Mouse (Mus musculus) layer of hippocampus, adult 2 months (tissue): ENCODE data around the gene Sec61b. TPM values are rescaled to one million over a fixed set of nuclear protein-coding genes. Genes with fewer than 3 reads are reported as not detected.
A peak's percentile ranks its signal among the peaks of the same experiment; 100 is the strongest.

Experiments
- DNase-seq, 2 experiments: peaks; one replicate each; pipeline ENCODE4 v3.0.0; 2022; ENCODE audit warnings: low spot score in 2 of 2
- H3K27ac ChIP-seq: fragments of 200-600 bp; 2 replicates; pipeline ENCODE4 v1.8.1; 2022
- H3K4me3 ChIP-seq: fragments of 200-600 bp; 2 replicates; pipeline ENCODE4 v1.8.1; 2022; ENCODE audit warnings: mild to moderate bottlenecking
- CTCF ChIP-seq: fragments of 200-600 bp; conservative IDR thresholded peaks from 2 replicates; pipeline ENCODE4 v1.8.1; 2022; ENCODE audit warnings: antibody characterized with exemption, mild to moderate bottlenecking, moderate library complexity
- long read RNA-seq, 2 experiments: library from polyadenylated mRNA; stranded (forward); transcript quantifications; one replicate each; pipeline ENCODE4 v2.0.0; 2021; ENCODE audit warnings: borderline mapping rate in 2 of 2
- total RNA-seq, 2 experiments: library from RNA; stranded (reverse); gene quantifications; 2 replicates each; pipeline ENCODE4 v1.2.3; 2021

The Sec61b gene
- 10 to 100 TPM; 47.2 to 53.3 TPM for total RNA-seq
- long read RNA-seq, experiment 1, transcript Sec61b-201 (4 exons, 564 nt): major isoform, 26 of 32 reads
- long read RNA-seq, experiment 1, partial matches to known transcripts: 6 of 32 reads
- long read RNA-seq, experiment 1, other reads (novel, unspliced or antisense): 0 of 32 reads
- long read RNA-seq, experiment 2, transcript Sec61b-201 (4 exons, 564 nt): major isoform, 47 of 57 reads
- long read RNA-seq, experiment 2, partial matches to known transcripts: 9 of 57 reads
- long read RNA-seq, experiment 2, other reads (novel, unspliced or antisense): 1 of 57 reads

DNA sequence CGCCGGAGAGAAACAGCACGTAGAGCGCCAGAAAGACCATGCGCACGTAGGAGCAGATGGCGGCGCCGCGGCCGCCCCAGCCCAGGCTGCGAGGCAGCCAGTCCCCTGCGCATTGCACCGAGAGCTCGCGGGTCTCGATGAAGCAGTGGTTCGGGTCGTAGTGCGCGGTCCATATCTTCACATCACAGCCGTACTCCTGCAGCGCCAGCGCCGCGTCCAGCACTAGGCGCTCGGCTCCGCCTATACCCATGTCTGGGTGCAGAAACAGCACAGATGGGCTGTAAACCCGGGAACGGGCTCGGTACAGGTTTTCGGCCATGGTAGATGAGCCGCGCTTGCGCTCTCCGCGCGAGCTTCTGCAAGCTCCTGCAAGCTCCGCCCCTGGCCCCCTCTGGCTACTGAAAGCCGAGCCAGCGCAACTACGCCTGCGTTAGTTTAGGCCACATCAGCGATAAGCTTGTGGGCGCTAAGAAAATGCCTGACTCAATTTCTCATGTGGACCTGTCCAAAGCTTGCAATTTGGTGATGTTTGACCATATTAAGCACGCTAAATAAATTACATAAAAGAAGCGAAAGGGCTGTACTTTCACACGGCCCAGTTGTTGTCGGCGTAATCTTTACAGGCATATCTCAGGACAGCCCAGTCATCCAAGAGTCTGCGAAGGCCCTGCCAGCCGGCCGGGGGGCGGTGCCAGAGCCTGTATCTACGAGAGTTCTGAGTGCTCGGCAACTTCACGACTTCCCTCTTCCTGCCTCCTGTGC is at the start of gene Sec61b, which contains the start of gene Alg2:
Gene Sec61b, plus strand, starts transcription at position 691 of the 762 bp plus-strand sequence.
Gene Alg2, minus strand, starts transcription at position 366 of the 762 bp plus-strand sequence.
- DNase-seq: peak; percentile 96 to 97
- Histone ChIP-seq H3K27ac (peak within 1 kb of the TSS; percentile 97), H3K4me3 (peak within 1 kb of the TSS; percentile 97)
- TF ChIP-seq CTCF: peak; percentile 12; the same call in 1 of the 2 replicates

DNA sequence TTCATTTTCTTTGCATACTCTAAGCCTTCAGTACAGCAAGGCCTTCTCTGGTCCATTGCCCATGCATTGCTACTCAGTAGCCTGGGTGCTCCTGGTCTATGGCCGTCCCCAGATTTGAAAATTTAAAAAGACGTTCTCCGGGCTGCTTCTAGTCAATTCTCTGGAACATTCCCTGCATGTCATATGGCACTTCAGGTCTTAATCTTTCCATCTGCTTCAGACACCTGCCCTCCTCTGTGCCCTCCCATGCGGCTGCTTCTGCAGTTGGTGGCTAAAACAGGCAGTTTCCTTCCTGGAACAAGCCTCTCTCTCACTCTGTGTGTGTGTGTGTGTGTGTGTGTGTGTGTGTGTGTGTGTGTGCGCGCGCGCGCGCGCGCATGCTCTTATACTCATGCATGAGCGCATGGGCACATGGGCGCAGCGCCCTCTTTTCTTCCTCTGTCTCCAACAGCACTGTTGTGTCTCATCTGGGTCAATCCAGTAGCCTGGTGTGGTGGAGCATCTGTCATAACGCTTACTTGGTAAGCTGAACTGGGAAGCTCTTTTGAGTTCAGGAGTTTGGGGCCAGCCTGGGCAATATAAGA is 49.1 kb upstream of the Sec61b start:
- no peak overlapping the region for H3K4me3 ChIP-seq
- no peak for DNase-seq
- H3K27ac ChIP-seq: no peak overlapping the region
- TF ChIP-seq CTCF: no peak

DNA sequence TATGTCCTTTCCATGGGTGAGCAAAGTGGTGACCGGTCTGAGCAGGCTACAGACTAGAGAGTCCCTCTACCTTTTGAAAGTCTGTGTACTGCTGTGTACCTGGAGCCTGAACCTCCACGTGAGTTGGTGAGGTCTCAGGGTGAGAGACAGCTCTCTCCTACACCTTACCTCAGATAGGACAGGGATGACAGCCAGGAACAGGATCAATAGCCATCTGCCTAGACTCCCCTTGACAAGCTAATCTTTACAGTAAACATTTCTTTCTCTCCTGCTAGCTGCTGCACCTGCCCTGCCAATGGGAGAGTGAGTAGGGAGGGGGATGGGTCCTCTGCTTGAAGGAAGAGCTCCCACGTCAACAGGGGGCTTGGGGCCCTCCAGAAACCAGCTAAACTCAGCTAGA is 46.9 kb upstream of the Sec61b start:
- Histone ChIP-seq H3K4me3 (no peak overlapping the region), H3K27ac (no peak overlapping the region)
- DNase-seq: no peak
- no peak for TF ChIP-seq CTCF

DNA sequence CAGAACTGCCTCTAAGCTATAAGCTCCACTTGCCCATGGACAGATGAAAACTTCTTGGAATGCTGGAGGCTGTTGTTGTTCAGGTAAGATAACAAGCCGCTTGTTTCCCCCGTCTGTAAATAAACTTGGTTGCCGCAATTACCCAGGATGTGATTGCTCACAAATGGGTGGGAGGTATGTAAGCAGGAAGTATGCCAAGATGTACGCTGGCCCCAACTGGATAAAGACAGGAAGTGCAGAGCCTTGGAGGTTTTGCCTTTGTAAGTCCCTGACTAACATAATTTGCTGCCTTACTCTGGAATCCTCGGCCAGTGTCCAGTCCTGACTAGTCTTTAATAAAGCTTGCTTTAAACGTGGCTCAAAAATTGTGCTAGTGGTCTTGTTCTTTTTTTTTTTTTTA is 43.9 kb upstream of the Sec61b start:
- no peak for DNase-seq
- H3K27ac ChIP-seq: no peak overlapping the region
- no peak overlapping the region for H3K4me3 ChIP-seq
- no peak for TF ChIP-seq CTCF

DNA sequence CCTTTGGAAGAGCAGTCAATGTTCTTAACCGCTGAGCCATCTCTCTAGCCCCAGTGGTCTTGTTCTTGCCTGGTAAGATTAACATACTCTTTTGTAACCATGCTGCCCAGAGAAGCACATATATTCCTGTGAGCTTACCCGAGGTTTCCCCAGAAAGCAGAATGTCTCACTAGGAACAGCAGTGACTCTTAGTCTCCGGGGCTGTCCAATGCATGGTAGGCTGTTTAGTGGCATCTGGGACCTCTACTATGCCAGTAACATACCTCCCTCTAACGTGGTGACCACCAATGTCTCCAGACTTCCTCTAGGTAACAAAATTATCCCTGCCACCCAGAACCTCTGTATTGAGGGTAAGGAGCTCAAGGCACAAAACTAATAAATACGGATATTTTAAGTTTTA is 43.4 kb upstream of the Sec61b start:
- no peak for TF ChIP-seq CTCF
- DNase-seq: no peak
- no peak overlapping the region for H3K4me3 ChIP-seq

DNA sequence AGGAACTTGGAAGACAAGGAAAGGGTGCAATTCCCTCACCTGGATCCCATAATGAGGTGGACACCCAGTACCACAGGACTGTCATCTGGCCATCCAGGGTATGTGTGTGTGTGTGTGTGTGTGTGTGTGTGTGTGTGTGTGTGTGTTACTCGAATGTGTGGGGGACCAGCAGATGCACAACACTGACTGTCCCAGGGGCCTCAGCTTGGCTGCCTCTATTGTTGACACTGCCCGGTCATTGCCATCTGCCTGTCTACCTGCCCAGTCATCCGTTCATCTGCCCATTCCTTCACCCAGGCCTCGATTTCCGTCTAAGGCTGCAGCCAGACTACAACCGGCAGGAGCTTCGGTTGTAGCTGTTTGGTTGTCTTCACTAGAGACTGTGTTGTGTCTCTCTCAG is 41.7 kb upstream of the Sec61b start:
- H3K27ac ChIP-seq: no peak overlapping the region
- no peak for TF ChIP-seq CTCF
- H3K4me3 ChIP-seq: no peak overlapping the region
- DNase-seq: no peak

More for the DNA sequence above, 43.4 kb upstream of the Sec61b start:
- H3K27ac ChIP-seq: no peak overlapping the region

DNA sequence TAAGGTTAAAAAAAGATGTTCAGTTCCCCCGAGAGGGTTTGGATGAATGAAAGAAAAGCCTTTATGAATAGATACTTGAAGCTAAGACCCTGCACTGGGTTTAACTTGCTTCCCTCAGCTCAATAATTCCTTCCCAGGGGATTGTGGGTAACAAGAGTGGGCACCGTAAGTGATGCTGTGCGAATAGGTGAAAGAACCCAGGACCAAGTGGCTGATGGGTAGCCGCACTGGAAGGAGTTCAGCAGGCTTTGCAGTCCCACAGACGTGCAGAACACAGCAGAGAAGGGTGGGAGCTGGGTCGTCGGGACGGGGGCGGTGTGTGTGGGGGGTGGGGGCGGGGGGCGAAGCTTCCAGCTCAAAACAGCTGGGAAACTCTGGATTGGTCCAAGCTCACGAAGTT is 39.3 kb upstream of the Sec61b start:
- no peak for TF ChIP-seq CTCF
- no peak for DNase-seq
- Histone ChIP-seq H3K27ac (no peak overlapping the region), H3K4me3 (no peak overlapping the region)

DNA sequence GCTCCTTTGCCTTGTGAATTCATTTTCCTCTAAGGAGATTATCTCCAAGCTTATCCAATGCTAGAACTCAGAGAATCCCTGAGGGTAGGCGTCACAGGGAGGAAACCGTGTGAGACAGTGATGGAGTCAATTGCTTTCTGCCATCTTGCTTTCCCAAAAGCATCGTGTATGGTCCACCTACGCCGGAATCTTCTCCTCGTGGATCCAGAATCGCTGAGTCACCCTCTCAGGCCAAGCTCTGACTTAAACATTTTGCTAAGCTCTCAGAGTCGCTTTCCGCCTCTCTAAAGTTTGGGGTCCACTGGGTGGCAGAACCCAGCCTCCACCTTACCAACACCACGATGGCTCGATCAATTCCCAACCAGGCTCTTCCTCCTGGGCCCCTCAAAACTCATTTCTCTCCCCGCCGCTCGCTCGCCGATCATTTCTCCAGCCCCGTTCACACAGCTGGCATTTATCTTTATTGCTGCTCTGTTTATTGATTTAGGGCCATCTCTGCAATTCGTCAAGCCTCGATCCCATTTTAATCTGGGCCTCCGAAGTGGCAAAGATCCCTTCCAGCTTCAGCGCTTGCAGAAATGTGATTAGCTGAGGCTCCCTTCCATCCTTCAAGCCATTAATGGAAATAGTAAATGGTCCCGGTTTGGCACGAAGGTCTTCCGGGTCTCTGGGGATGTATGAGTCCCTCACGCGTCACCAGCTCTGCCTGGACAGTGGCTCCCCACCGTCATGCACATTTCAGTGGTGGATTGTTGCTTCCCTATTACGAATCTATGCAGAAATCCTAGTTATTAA is 38.7 kb upstream of the Sec61b start:
- Histone ChIP-seq H3K4me3 (no peak overlapping the region), H3K27ac (no peak overlapping the region)
- no peak for TF ChIP-seq CTCF
- no peak for DNase-seq

DNA sequence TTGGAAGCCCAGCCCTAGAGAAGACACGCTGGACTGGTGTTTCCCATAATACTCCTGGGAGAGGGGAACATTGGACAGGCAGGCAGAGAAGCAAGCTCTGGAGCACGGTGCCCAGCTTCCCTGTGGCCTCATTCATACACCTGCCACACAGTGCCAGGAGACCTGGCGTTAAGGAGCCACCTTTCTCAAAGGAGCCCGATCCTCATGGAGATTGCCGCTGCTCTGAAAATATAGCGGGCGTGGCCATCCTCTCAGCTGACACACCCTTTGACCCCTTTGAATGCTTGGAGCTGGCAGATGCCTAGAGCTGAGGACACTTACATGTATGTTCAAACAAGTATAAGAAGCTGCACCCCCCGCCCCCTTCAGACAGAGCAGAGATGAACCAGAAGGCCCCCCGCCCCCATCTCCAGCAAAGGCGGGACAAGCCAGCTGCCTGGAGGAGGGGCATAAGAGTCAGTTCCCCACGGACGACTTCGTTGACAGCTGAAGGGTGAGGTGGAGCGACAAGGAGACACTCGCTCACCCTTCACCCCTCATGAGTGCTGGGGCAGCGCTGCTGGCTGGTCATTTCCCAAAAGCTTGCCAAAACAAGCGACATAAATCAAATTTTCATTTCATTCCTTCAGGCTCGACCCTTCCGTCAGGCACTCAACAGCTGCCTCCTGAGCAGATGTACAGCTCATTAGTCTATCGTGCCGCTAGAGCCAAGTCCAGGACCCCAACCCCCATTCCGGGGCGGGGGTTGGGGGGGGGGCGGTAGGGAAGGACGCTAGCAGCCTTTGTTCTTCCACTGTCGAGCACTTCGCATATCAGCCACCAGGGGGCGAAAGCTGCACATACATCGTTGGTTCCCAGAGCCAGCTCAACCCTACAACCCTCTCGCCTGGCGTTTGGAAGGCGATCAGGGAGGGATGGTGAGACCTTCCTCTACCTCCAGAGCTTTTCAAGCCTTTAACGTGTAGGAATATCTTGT is 36.8 kb upstream of the Sec61b start:
- peak; percentile 86 to 90 for DNase-seq
- peak overlapping the region; percentile 92 for H3K27ac ChIP-seq
- TF ChIP-seq CTCF: peak; percentile 100
- peak overlapping the region; percentile 56 for H3K4me3 ChIP-seq

DNA sequence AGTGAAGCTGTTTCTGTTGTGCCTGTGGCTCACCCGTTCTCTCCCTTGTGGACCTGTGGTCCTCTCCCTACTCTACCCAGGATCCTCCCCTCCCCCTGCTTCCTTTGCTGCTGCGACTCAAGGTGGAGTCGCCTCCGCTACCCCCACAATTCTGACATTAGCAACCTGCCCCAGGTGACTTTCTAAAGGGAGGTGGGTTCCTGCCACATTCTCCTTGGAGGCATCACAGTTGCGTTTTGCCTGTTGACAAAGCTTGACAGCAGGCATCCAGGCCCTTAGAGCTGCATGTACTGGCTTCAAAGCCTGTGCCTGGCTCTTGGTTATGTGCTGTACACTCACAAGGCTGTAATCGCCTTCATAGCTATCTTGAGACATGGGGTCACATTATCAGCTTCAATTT is 35.5 kb upstream of the Sec61b start:
- DNase-seq: no peak
- Histone ChIP-seq H3K27ac (no peak overlapping the region), H3K4me3 (no peak overlapping the region)
- no peak for TF ChIP-seq CTCF

DNA sequence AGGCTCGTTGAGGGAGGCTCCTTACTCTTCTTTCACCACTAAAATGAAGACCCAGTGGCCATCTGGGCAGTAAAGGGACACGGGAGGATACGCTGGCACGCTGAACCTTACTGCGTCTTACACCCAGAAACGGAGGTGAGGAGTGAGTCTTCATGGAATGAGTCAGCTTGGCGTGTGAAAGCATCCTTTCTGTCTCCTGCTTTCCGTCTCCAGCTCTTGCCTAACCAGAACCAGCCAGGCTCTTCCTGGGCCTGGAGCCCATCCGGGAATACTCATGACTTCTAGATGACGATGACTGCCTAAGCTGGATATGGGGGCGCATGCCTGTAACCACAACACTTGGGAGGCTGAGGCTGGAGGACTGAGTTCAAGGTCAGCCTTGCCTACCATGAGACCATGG is 33.5 kb upstream of the Sec61b start:
- H3K27ac ChIP-seq: no peak overlapping the region
- DNase-seq: no peak

DNA sequence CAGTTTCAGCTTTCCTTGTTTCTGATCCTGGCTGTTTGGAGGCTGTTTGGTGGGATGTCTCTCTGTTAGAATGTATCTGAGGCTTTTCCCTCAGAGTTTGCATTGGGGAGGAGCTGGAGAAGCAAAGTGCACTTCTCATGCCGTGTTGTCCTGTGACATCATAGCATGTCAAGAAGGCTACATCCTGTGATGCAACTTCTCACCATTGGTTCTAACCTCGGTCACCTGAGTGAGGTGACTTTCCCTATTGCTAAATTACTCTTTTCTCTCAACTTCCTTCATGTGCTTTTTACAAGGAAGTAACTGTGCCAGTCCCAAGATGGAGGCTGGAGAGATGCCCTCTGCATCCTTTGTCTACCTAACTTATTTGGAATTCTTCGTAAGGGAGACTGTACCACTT is 25.9 kb upstream of the Sec61b start:
- no peak overlapping the region for H3K27ac ChIP-seq
- no peak overlapping the region for H3K4me3 ChIP-seq
- DNase-seq: no peak
- TF ChIP-seq CTCF: no peak

More for the DNA sequence above, 33.5 kb upstream of the Sec61b start:
- H3K4me3 ChIP-seq: no peak overlapping the region
- no peak for TF ChIP-seq CTCF
